Mouse (Mus musculus) hindbrain, postnatal 0 days (tissue): ENCODE data around the gene Gas2l2. TPM values are rescaled to one million over a fixed set of nuclear protein-coding genes. Genes with fewer than 3 reads are reported as not detected.

Experiments
- ATAC-seq: fragments of 200-750 bp; cut with Nextera tagmentation; 2 replicates; pipeline ENCODE4 v1.8.0; 2017; ENCODE audit warnings: mild to moderate bottlenecking, moderate TSS enrichment, moderate library complexity
- DNase-seq: peaks from one replicate; pipeline ENCODE4 v3.0.0-alpha.2; 2015; ENCODE audit warnings: low spot score
- H3K27ac ChIP-seq: fragments of 300-500 bp; sonication (generic); 2 replicates; pipeline ENCODE4 v1.5.1; 2014; ENCODE audit warnings: mild to moderate bottlenecking
- H3K27me3 ChIP-seq: fragments of 300-500 bp; sonication (generic); 2 replicates; pipeline ENCODE4 v1.6.1; 2014; ENCODE audit warnings: low read length, mixed read lengths; ENCODE audit not compliant: insufficient read depth
- H3K36me3 ChIP-seq: fragments of 300-500 bp; sonication (generic); 2 replicates; pipeline ENCODE4 v1.6.1; 2014; ENCODE audit warnings: low read length, mixed read lengths; ENCODE audit not compliant: insufficient read depth
- H3K4me1 ChIP-seq: fragments of 300-500 bp; sonication (generic); 2 replicates; pipeline ENCODE4 v1.6.1; 2014; ENCODE audit warnings: antibody characterized with exemption, low read length, mixed read lengths; ENCODE audit not compliant: insufficient read depth
- H3K4me2 ChIP-seq: fragments of 300-500 bp; sonication (generic); 2 replicates; pipeline ENCODE4 v1.6.1; 2014; ENCODE audit warnings: low read depth, mild to moderate bottlenecking, low read length, moderate library complexity, mixed read lengths
- H3K4me3 ChIP-seq: fragments of 300-500 bp; sonication (generic); 2 replicates; pipeline ENCODE4 v1.5.1; 2014; ENCODE audit warnings: low read length
- H3K9ac ChIP-seq: fragments of 300-500 bp; sonication (generic); replicated peaks from 2 replicates; pipeline ENCODE4 v1.6.1; 2014; ENCODE audit warnings: mild to moderate bottlenecking, low read length, moderate library complexity, mixed read lengths
- H3K9me3 ChIP-seq: fragments of 300-500 bp; sonication (generic); 2 replicates; pipeline ENCODE4 v1.6.1; 2016; ENCODE audit warnings: low read length, mixed read lengths
- CTCF ChIP-seq: IDR thresholded peaks from 2 replicates; pipeline ENCODE4 v1.5.1; 2016; ENCODE audit warnings: antibody characterized with exemption, control low read depth, low read depth
- WGBS: fragments of 180-500 bp; shearing (Covaris S2); extraction: QIAGEN DNeasy Blood & Tissue Kit; methylation state at CpG from one replicate; pipeline ENCODE4 v1.1.7; 2014; 5-methylcytosine and 5-hydroxymethylcytosine counted together
- polyA plus RNA-seq: library from polyadenylated mRNA; unstranded; fragments of >200 nt; fragmentation: Nextera tagmentation; extraction: Ambion mirVana; gene quantifications from 2 replicates; pipeline ENCODE4 v1.2.1, GENCODE M21; 2015
- total RNA-seq: library from RNA; depleted of rRNA; stranded (reverse); fragments of >200 nt; gene quantifications from 2 replicates; pipeline ENCODE4 v1.2.3, GENCODE M21; 2014; rRNA removed

Gene Gas2l2
- total and polyA plus RNA-seq, 2 experiments from 2014 or later, result 0.69 to 1.0 TPM

GRCm38 (mm10) chr11:83382876-83383531 lies 46.3 kb downstream of the Gas2l2 start:
- Histone ChIP-seq H3K9me3 (no peaks in the 10 kb centered on the region), H3K4me2 (no peak overlapping the region), H3K4me1 (no peaks in the 10 kb centered on the region), H3K36me3 (0 out of 2 replicates have a peak, but pooled peaks cover 2% of the 10 kb centered on the region), H3K4me3 (no peak overlapping the region), H3K9ac (no peak overlapping the region), H3K27me3 (no peaks in the 10 kb centered on the region), H3K27ac (no peak overlapping the region)
- ATAC-seq (no peak), DNase-seq (peak; percentile 7)
- no peak for TF ChIP-seq CTCF
- WGBS, result 40% methylated on average over 9 of the region's 9 CpGs

- no peak for DNase-seq
- Histone ChIP-seq H3K4me1 (no peaks in the 10 kb centered on the region), H3K36me3 (peaks cover 15% of the 10 kb centered on the region), H3K27me3 (no peaks in the 10 kb centered on the region), H3K9ac (no peak overlapping the region), H3K9me3 (no peaks in the 10 kb centered on the region), H3K27ac (no peak overlapping the region), H3K4me2 (no peak overlapping the region), H3K4me3 (no peak overlapping the region)
- no peak for TF ChIP-seq CTCF
- ATAC-seq, result no peak
- 81% methylated on average over 7 of the region's 7 CpGs for WGBS
These were observed 49.4 kb downstream of the Gas2l2 start for GRCm38 (mm10) chr11:83379745-83380341.

Other genes with a start within 250 kb of the Gas2l2 start
- 0.26 TPM in 1 of 2 replicates, not detected in the other for gene Slfn3, start 238.1 kb downstream of the Gas2l2 start, total RNA-seq
- gene Slfn3, start 238.1 kb downstream of the Gas2l2 start, polyA plus RNA-seq, result 0.23 TPM in 2 replicates
- gene Slfn14, start 142.7 kb downstream of the Gas2l2 start, total RNA-seq, result not detected in 2 replicates
- 0.05 TPM in 1 of 2 replicates, not detected in the other for gene Slfn14, start 142.7 kb downstream of the Gas2l2 start, polyA plus RNA-seq
- gene Ap2b1, start 130.4 kb downstream of the Gas2l2 start, total RNA-seq, result 208 and 209 TPM in 2 replicates
- 86.3 and 94.8 TPM in 2 replicates for gene Ap2b1, start 130.4 kb downstream of the Gas2l2 start, polyA plus RNA-seq
- gene Pex12, start 126.9 kb downstream of the Gas2l2 start, total RNA-seq, result 10.5 and 15.5 TPM in 2 replicates
- 11.5 and 12.8 TPM in 2 replicates for gene Pex12, start 126.9 kb downstream of the Gas2l2 start, polyA plus RNA-seq
- 122 and 128 TPM in 2 replicates for gene Rasl10b, start 20.3 kb downstream of the Gas2l2 start, total RNA-seq
- 42.2 and 44.6 TPM in 2 replicates for gene Rasl10b, start 20.3 kb downstream of the Gas2l2 start, polyA plus RNA-seq
- gene 1700020L24Rik, start 8.2 kb upstream of the Gas2l2 start, total RNA-seq, result 0.37 and 4.8 TPM in 2 replicates
- 0.65 and 1.4 TPM in 2 replicates for gene 1700020L24Rik, start 8.2 kb upstream of the Gas2l2 start, polyA plus RNA-seq
- gene Mmp28, start 33.6 kb upstream of the Gas2l2 start, total RNA-seq, result 8.7 and 9.1 TPM in 2 replicates
- gene Mmp28, start 33.6 kb upstream of the Gas2l2 start, polyA plus RNA-seq, result 2.4 and 2.6 TPM in 2 replicates
- gene Taf15, start 43.6 kb upstream of the Gas2l2 start, total RNA-seq, result 14.4 and 22.3 TPM in 2 replicates
- gene Taf15, start 43.6 kb upstream of the Gas2l2 start, polyA plus RNA-seq, result 13.2 and 13.6 TPM in 2 replicates
- not detected in 2 replicates for gene Heatr9, start 92.7 kb upstream of the Gas2l2 start, total RNA-seq
- gene Heatr9, start 92.7 kb upstream of the Gas2l2 start, polyA plus RNA-seq, result not detected in 2 replicates
- not detected in 2 replicates for gene Ccl5, start 101.1 kb upstream of the Gas2l2 start, total RNA-seq
- gene Ccl5, start 101.1 kb upstream of the Gas2l2 start, polyA plus RNA-seq, result 0.38 TPM in 1 of 2 replicates, not detected in the other
- gene Ccl9, start 149.2 kb upstream of the Gas2l2 start, total RNA-seq, result 0.97 and 1.9 TPM in 2 replicates
- gene Ccl9, start 149.2 kb upstream of the Gas2l2 start, polyA plus RNA-seq, result 1.7 and 1.9 TPM in 2 replicates
- 0.40 TPM in 1 of 2 replicates, not detected in the other for gene Ccl6, start 163.6 kb upstream of the Gas2l2 start, total RNA-seq
- gene Ccl6, start 163.6 kb upstream of the Gas2l2 start, polyA plus RNA-seq, result 3.3 and 3.7 TPM in 2 replicates
- not detected in 2 replicates for gene Rpl9-ps1, start 216.2 kb upstream of the Gas2l2 start, total RNA-seq
- not detected in 2 replicates for gene Rpl9-ps1, start 216.2 kb upstream of the Gas2l2 start, polyA plus RNA-seq
- gene Ccl3, start 219.9 kb upstream of the Gas2l2 start, total RNA-seq, result 2.8 TPM in 1 of 2 replicates, not detected in the other
- 1.4 TPM in 2 replicates for gene Ccl3, start 219.9 kb upstream of the Gas2l2 start, polyA plus RNA-seq
- gene Ccl4, start 233.1 kb upstream of the Gas2l2 start, total RNA-seq, result not detected in 2 replicates
- 0.39 and 0.77 TPM in 2 replicates for gene Ccl4, start 233.1 kb upstream of the Gas2l2 start, polyA plus RNA-seq